Mouse (Mus musculus) heart, embryonic 13.5 days (tissue): Measurements from ENCODE around the gene Fam53b. TPM values are rescaled to one million over a fixed set of nuclear protein-coding genes. Genes with fewer than 3 reads are reported as not detected.

Experiments used
- ATAC-seq: fragments of 200-750 bp; cut with Nextera tagmentation; 2 replicates; pipeline ENCODE4 v1.8.0; 2017; ENCODE audit warnings: moderate TSS enrichment; ENCODE audit not compliant: insufficient number of reproducible peaks, low FRiP score, low TSS enrichment; ENCODE audit errors: extremely low read depth
- H3K27ac ChIP-seq: fragments of 300-500 bp; sonication (generic); replicated peaks from 2 replicates; pipeline ENCODE4 v1.5.1; 2015; ENCODE audit warnings: moderate library complexity, mild to moderate bottlenecking, inconsistent platforms
- H3K27me3 ChIP-seq: fragments of 300-500 bp; sonication (generic); replicated peaks from 2 replicates; pipeline ENCODE4 v1.6.1; 2015; ENCODE audit warnings: mild to moderate bottlenecking, inconsistent platforms
- H3K36me3 ChIP-seq: fragments of 300-500 bp; sonication (generic); 2 replicates; pipeline ENCODE4 v1.6.1; 2015; ENCODE audit warnings: mild to moderate bottlenecking, inconsistent platforms
- H3K4me1 ChIP-seq: fragments of 300-500 bp; sonication (generic); 2 replicates; pipeline ENCODE4 v1.6.1; 2015; ENCODE audit warnings: inconsistent platforms
- H3K4me2 ChIP-seq: fragments of 300-500 bp; sonication (generic); 2 replicates; pipeline ENCODE4 v1.6.1; 2015; ENCODE audit warnings: inconsistent platforms, mild to moderate bottlenecking, moderate library complexity
- H3K4me3 ChIP-seq: fragments of 300-500 bp; sonication (generic); 2 replicates; pipeline ENCODE4 v1.5.1; 2015; ENCODE audit warnings: moderate library complexity, mild to moderate bottlenecking, inconsistent platforms
- H3K9ac ChIP-seq: fragments of 300-500 bp; sonication (generic); 2 replicates; pipeline ENCODE4 v1.6.1; 2015; ENCODE audit warnings: inconsistent platforms, mild to moderate bottlenecking, moderate library complexity
- H3K9me3 ChIP-seq: fragments of 300-500 bp; sonication (generic); 2 replicates; pipeline ENCODE4 v1.6.1; 2016; ENCODE audit warnings: inconsistent platforms
- WGBS: fragments of 180-500 bp; shearing (Covaris S2); methylation state at CpG from one replicate; pipeline ENCODE4 v1.1.7; 2015; ENCODE audit warnings: mixed read lengths; 5-methylcytosine and 5-hydroxymethylcytosine counted together
- polyA plus RNA-seq: library from polyadenylated mRNA; unstranded; fragments of >200 nt; fragmentation: Nextera tagmentation; extraction: Ambion mirVana; gene quantifications from 2 replicates; pipeline ENCODE4 v1.2.1, GENCODE M21; 2015

Gene Fam53b
- polyA plus RNA-seq, 1 experiment from 2014 or later, result 12.5 TPM

DNA sequence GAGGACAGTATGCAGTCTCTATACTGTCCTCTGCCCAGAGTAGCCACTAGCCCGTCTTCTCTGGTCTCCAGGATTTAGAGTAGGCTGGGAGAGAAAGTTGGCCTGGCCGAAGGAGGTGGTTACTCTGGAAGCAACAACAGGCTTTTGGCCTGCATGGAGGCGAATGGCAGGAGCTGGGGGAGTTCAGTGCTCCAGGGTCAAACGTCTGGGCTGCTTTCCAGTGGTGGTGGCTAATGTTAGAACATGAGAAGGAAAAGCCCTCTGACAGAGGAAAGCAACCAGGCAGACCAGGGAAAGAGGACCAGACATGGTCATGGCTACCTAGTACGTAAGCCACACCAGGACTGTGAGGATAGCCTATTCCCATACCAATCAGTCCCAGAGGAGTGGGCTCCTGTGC is 38.4 kb downstream of the Fam53b start:
- Histone ChIP-seq H3K9me3 (no peaks in the 10 kb centered on the region), H3K27ac (no peak overlapping the region; the same call in 1 of the 2 replicates), H3K4me2 (peak overlapping the region; percentile 5; the same call in 1 of the 2 replicates), H3K4me3 (no peak overlapping the region; the same call in 1 of the 2 replicates), H3K9ac (peak overlapping the region; percentile 44; the same call in 1 of the 2 replicates), H3K36me3 (peaks cover 48% of the 10 kb centered on the region), H3K4me1 (peaks cover 55% of the 10 kb centered on the region), H3K27me3 (no peaks in the 10 kb centered on the region)
- no peak for ATAC-seq
- 69% methylated on average over 5 of the region's 5 CpGs for WGBS

DNA sequence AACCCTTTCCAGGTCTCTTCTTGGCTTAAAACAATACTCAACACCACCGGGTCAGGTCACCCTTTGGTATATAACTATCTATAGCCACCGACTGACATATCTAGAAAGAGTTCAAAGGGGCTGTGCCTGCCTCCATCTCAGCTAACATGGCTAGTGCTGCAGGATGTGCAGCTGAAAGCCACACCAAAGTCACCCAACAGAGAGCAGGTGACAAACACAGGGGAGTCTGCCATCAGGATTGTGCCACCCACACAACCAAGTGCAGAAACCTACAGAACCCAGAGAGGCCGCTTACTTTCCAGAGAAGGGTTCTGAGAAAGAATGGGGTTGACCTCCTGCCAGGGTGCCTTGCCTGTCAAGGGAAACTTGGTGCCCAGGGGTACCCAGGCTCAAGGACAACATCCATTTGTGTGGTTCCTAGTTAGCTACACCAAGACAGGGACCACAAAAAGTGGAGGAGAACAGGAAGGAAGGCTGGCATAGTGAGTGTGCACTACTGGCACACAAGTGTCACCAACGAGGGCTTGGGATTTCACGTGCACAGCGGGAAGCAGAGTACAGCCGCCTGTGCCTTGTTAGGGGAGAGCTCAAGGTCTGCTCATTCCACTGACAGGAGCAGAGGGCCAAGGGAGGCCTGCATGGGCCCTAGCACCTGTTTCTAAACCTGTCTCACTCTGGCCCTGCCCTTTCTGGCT is 40.5 kb downstream of the Fam53b start:
- Histone ChIP-seq H3K27ac (no peak overlapping the region), H3K4me2 (no peak overlapping the region; the same call in 1 of the 2 replicates), H3K27me3 (no peaks in the 10 kb centered on the region), H3K4me1 (peaks cover 34% of the 10 kb centered on the region), H3K9me3 (no peaks in the 10 kb centered on the region), H3K36me3 (peaks cover 49% of the 10 kb centered on the region), H3K9ac (no peak overlapping the region), H3K4me3 (no peak overlapping the region)
- no peak for ATAC-seq
- 79% methylated on average over 7 of the region's 7 CpGs for WGBS

DNA sequence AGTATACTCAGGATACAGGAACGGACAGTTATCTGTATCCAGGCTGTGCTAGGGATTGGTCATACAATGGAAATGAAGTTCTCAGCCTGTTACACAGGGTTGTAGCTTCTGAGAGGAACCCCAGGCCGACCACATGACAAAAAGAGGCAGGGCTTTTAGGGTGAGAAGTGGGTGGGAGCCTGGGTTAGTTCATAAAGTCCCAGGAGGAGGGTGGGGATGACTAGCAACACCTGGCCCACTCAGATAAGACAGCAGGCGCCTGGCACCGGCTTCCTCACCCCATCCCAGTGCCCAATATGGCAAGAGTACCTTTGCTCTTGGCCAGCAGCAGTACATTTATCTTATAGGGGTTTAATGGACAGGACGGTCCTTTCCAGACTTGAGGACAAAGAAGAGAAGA is 41.2 kb downstream of the Fam53b start:
- no peak overlapping the region for H3K9ac ChIP-seq
- H3K36me3 ChIP-seq, result peaks cover 43% of the 10 kb centered on the region
- 67% methylated on average over 5 of the region's 5 CpGs for WGBS
- no peaks in the 10 kb centered on the region for H3K9me3 ChIP-seq
- no peak overlapping the region for H3K27ac ChIP-seq
- ATAC-seq, result no peak
- H3K4me2 ChIP-seq, result no peak overlapping the region
- H3K27me3 ChIP-seq, result no peaks in the 10 kb centered on the region
- no peak overlapping the region for H3K4me3 ChIP-seq
- peaks cover 30% of the 10 kb centered on the region for H3K4me1 ChIP-seq

DNA sequence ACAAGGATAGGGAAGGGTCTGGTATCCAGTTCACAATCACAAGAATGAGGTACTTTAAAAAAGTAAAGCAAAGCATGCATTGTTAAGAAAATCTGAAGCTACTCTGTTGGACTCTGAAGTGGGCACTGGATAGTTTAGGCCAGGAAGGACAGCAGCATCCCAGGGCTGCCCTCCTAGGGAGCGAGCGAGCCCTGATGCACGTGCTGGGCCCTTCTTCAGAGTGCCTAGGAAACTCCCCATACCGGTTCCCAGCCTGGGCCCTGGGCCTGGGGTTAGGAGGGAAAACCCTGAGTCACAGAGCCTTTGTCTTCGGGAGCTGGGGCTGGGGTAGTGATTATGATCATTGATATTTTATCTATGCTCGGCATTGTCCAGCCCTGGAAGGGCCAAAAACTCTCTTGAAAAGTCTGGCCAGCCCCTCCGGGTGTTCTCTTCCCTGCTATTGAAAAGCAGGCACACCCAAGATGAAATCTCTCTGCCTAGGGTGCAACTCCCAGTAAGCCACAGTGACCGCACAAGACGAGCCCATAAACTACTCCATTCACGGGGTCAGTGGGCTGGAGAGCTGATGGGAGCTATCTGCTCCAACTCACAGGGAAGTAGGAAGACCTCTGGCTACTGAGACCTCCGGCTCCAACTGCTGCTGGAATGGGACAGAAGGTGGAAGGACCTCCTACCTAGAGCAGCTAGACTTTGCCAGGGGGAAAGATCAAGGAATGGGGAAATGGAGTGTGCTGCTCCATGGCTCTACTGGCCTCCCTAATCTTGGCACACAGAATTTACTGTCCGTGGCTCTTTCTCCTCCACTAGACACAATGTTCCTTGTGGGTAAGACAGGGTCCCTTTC is 45.0 kb downstream of the Fam53b start:
- Histone ChIP-seq H3K4me1 (peaks cover 32% of the 10 kb centered on the region), H3K9me3 (no peaks in the 10 kb centered on the region), H3K27ac (no peak overlapping the region), H3K4me3 (no peak overlapping the region), H3K27me3 (no peaks in the 10 kb centered on the region), H3K4me2 (no peak overlapping the region), H3K9ac (no peak overlapping the region), H3K36me3 (peaks cover 30% of the 10 kb centered on the region)
- WGBS, result 74% methylated on average over 12 of the region's 12 CpGs
- no peak for ATAC-seq

DNA sequence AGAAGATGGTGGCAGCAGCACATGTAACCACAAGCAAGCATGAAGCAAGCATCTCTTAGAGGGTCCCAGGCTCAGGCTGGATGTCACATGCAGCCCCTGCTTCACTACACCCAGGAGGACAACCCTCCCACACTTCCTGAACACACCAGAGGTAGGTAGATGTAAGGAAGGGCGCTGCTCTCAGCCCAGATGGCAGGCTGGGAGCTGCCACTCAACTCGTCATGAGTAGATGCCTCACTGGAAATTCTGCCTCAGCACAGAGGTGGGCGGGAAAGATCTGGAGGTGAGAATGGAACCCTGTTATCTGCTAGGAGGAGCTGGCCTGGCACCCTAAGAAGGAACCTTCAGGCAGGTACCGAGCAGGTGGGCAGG is 45.7 kb downstream of the Fam53b start:
- Histone ChIP-seq H3K36me3 (peaks cover 36% of the 10 kb centered on the region), H3K27ac (no peak overlapping the region), H3K4me2 (no peak overlapping the region), H3K9ac (no peak overlapping the region), H3K9me3 (no peaks in the 10 kb centered on the region), H3K4me3 (no peak overlapping the region), H3K27me3 (no peaks in the 10 kb centered on the region), H3K4me1 (peaks cover 27% of the 10 kb centered on the region)
- ATAC-seq, result no peak
- WGBS, result 80% methylated on average over 4 of the region's 4 CpGs

DNA sequence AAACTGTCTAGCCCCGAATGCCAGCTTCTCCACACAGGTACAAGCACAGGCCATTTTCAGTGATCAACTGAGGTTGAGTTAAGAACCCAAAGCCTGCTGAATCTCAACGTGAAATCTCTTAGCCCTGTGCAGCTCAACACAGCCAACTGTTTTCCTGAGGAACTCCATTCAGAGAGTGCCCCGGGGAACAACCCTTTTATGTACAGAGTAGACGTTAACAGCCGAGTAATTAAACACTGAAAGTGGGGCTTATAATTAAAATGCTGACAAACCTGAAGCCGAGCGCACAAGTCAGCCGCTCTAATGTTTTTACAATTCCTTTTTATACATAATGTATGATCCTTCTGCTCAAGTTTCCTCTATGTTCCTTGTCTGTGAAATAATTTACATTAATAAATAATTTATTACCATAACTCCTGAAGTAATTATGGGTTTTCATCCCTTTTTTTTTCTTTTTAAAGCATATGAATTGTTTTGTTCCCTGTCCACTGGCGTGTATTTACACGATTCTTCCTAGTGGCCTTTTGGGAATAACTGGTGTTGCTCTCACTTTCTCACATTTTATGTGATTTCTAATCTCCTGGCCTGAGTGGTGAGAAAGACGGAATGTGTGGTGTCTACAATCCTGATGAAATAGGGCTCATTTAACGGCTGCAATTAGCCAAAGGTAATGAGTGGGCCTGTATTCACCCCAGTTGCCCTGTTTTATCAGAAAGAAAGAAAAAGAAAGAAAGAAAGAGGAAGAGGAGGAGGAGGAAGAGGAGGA is 46.3 kb downstream of the Fam53b start:
- no peak overlapping the region for H3K27ac ChIP-seq
- H3K4me2 ChIP-seq, result no peak overlapping the region
- H3K4me1 ChIP-seq, result peaks cover 27% of the 10 kb centered on the region
- H3K9ac ChIP-seq, result no peak overlapping the region
- no peaks in the 10 kb centered on the region for H3K9me3 ChIP-seq
- no peak for ATAC-seq
- H3K4me3 ChIP-seq, result no peak overlapping the region
- peaks cover 36% of the 10 kb centered on the region for H3K36me3 ChIP-seq
- no peaks in the 10 kb centered on the region for H3K27me3 ChIP-seq
- WGBS, result 76% methylated on average over 12 of the region's 12 CpGs

DNA sequence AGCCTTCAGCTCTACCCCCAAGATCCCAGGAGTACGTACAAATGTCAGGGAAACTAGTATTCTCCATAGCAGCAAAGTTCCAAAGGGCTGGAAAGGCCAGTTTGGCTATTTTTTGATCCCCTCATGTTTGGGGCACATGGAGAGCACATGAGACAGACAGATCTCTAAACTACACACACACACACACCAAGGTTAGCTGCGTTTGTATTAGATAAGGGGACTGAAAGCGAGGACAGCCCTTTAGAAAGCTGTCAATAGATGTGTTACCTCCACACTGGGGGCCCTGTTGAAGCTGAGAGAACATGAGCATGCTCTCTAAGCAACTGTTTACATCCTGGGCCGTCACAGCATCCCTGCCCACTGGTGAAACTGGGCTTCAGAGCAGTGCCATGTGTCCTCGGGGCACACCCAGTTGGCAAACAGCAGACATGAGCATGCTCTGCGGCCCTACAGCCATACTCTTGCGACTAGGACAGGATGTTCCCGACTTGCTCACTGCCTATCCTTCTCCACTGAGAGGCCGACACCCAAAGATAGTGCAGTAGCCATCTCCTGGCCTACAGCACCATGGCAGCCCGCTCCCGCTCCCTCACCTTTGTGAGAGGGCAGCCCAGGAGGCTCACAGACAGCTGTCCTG is 47.3 kb downstream of the Fam53b start:
- Histone ChIP-seq H3K4me1 (peaks cover 30% of the 10 kb centered on the region), H3K27ac (peak overlapping the region; percentile 41), H3K4me3 (no peak overlapping the region), H3K36me3 (peaks cover 29% of the 10 kb centered on the region), H3K27me3 (no peaks in the 10 kb centered on the region), H3K9ac (no peak overlapping the region; the same call in 1 of the 2 replicates), H3K9me3 (no peaks in the 10 kb centered on the region), H3K4me2 (no peak overlapping the region)
- WGBS, result 60% methylated on average over 11 of the region's 11 CpGs
- ATAC-seq, result no peak

DNA sequence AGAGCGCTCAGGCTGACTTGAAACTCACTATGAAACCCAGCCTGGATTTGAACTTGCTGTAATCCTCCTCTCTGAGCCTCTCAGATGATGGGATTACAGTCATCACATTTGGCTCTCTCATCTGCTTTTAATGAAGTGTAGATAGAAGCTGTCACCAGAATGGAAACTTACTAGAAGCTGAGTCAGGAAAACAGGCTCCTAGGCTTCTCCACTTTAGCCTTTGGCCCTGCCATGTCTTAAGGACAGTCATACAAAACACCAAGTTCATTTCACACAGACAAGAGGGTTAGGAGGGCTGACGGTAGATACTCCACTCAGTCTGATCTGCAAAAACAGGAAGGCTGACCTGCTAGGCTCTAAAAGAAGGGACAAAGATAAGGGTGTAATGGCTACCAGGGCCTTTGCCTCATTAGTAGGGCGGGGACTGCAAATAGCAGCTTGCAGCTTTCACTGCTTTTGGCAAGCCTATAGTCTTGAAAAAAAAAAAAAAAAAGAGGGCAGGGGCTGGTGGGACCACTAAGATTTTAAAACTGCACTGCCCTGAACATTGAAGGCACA is 48.0 kb downstream of the Fam53b start:
- WGBS, result 57% methylated on average over 3 of the region's 3 CpGs
- peaks cover 25% of the 10 kb centered on the region for H3K36me3 ChIP-seq
- no peaks in the 10 kb centered on the region for H3K27me3 ChIP-seq
- peak overlapping the region; percentile 41 for H3K27ac ChIP-seq
- peaks cover 30% of the 10 kb centered on the region for H3K4me1 ChIP-seq
- no peak overlapping the region for H3K4me2 ChIP-seq
- no peaks in the 10 kb centered on the region for H3K9me3 ChIP-seq
- no peak overlapping the region for H3K9ac ChIP-seq
- H3K4me3 ChIP-seq, result no peak overlapping the region
- ATAC-seq, result no peak

DNA sequence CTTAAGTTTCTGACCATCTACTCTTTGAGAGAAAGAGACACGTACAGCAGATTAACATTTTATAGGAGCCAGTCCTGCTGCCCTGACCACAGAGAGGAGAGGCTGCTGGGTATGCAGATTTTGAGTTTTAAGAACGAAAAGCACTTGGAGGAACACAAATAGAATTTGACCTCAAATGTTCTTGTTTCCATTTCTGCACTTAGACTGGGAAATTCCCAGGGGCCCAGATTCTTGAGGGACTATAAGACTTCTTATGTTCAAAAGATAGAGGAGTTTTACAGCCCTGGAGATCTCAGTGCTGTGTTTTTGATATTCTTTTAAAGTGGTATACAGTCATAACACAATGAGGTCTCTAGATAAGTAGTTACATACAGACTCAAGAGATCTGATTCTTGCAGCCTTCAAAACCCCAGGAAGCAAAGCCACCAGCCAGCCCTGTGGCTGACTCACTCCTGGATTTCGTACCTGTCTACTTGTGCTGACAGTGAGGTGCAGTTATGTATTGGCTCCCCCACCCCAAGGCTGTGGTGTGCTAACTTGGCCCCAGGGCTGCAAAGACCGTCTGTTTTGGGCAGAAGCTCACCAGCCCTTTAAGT is 48.7 kb downstream of the Fam53b start:
- H3K36me3 ChIP-seq, result peaks cover 21% of the 10 kb centered on the region
- H3K27ac ChIP-seq, result no peak overlapping the region
- no peak overlapping the region for H3K4me2 ChIP-seq
- H3K4me3 ChIP-seq, result no peak overlapping the region
- no peak overlapping the region for H3K9ac ChIP-seq
- no peaks in the 10 kb centered on the region for H3K27me3 ChIP-seq
- no peak for ATAC-seq
- H3K4me1 ChIP-seq, result peaks cover 30% of the 10 kb centered on the region
- WGBS, result 71% methylated on average over 4 of the region's 4 CpGs
- no peaks in the 10 kb centered on the region for H3K9me3 ChIP-seq

DNA sequence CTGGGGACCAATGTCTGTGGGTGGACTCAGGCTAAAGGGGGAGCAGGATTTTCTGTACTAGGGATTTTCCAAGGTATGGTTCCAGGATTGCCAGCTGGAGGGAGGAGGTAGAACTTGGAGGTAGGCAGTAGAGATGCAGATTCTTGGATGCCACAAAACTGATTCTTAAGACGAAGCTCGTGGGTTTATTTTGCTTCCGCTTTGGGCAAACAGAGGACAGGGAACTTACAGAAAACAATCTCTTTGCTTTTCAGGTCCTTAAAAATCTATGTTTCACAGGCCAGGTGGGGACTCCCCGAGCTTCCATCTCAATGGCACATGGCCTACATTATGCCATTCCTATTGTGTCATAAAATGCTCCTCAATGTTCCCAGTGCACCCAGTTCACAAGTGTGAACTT is 49.4 kb downstream of the Fam53b start:
- Histone ChIP-seq H3K4me2 (no peak overlapping the region), H3K4me3 (no peak overlapping the region), H3K27me3 (no peaks in the 10 kb centered on the region), H3K9me3 (no peaks in the 10 kb centered on the region), H3K36me3 (peaks cover 28% of the 10 kb centered on the region), H3K4me1 (peaks cover 30% of the 10 kb centered on the region), H3K27ac (no peak overlapping the region), H3K9ac (no peak overlapping the region)
- WGBS, result 85% methylated on average over 4 of the region's 4 CpGs
- no peak for ATAC-seq
